Mouse (Mus musculus): ENCODE measurements around the gene Dpp6. TPM values are rescaled to one million over a fixed set of nuclear protein-coding genes. Genes with fewer than 3 reads are reported as not detected.

Gene Dpp6
- polyA plus RNA-seq, 1 experiment, result 0.01 TPM

GRCm38 (mm10) chr5:27200581-27201341, 383.8 kb downstream of the Dpp6 start:
- Histone ChIP-seq H3K27me3 (ENCODE audit: control insufficient read depth, insufficient read depth, insufficient read length) (no peaks in the 10 kb centered on the region), H3K4me3 (ENCODE audit: insufficient read depth, poor library complexity, severe bottlenecking) (no peak overlapping the region), H3K79me3 (ENCODE audit: low read depth) (no peaks in the 10 kb centered on the region), H3K79me2 (ENCODE audit: control insufficient read depth, insufficient read depth) (no peaks in the 10 kb centered on the region), H3K36me3 (ENCODE audit: control insufficient read depth, insufficient read depth) (no peaks in the 10 kb centered on the region), H3ac (ENCODE audit: control insufficient read depth, insufficient read length, low read depth) (no peak overlapping the region)
- no peak for TF ChIP-seq USF1 (IDR thresholded peaks at IDR 0.05; ENCODE audit: low read depth)
- TF ChIP-seq CTCF (IDR thresholded peaks at IDR 0.05; ENCODE audit: control insufficient read depth, insufficient read depth, insufficient read length), result no peak
- TF ChIP-seq FOSL1 (IDR thresholded peaks at IDR 0.05; ENCODE audit: insufficient read depth, low read length, poor library complexity, severe bottlenecking), result no peak
- TF ChIP-seq CEBPB (IDR thresholded peaks at IDR 0.05; ENCODE audit: low read depth), result no peak
- TF ChIP-seq MAX (IDR thresholded peaks at IDR 0.05), result no peak
- no peak for TF ChIP-seq MYOG (IDR thresholded peaks at IDR 0.05; ENCODE audit: control insufficient read depth, extremely low read depth, insufficient read length)
- TF ChIP-seq MYOD1 (IDR thresholded peaks at IDR 0.05; ENCODE audit: control insufficient read depth, insufficient read length, low read depth), result no peak

- TF ChIP-seq CTCF (IDR thresholded peaks at IDR 0.05; ENCODE audit: control insufficient read depth, insufficient read depth, insufficient read length) (no peak), CEBPB (IDR thresholded peaks at IDR 0.05; ENCODE audit: low read depth) (no peak), MAX (IDR thresholded peaks at IDR 0.05) (no peak), MYOD1 (IDR thresholded peaks at IDR 0.05; ENCODE audit: control insufficient read depth, insufficient read length, low read depth) (no peak), FOSL1 (IDR thresholded peaks at IDR 0.05; ENCODE audit: insufficient read depth, low read length, poor library complexity, severe bottlenecking) (no peak), USF1 (IDR thresholded peaks at IDR 0.05; ENCODE audit: low read depth) (no peak)
- no peak overlapping the region for H3ac ChIP-seq (ENCODE audit: control insufficient read depth, insufficient read length, low read depth)
- no peaks in the 10 kb centered on the region for H3K79me2 ChIP-seq (ENCODE audit: control insufficient read depth, insufficient read depth)
- H3K27me3 ChIP-seq (ENCODE audit: control insufficient read depth, insufficient read depth, insufficient read length), result no peaks in the 10 kb centered on the region
- H3K4me3 ChIP-seq (ENCODE audit: insufficient read depth, poor library complexity, severe bottlenecking), result no peak overlapping the region
- no peaks in the 10 kb centered on the region for H3K79me3 ChIP-seq (ENCODE audit: low read depth)
- H3K36me3 ChIP-seq (ENCODE audit: control insufficient read depth, insufficient read depth), result no peaks in the 10 kb centered on the region
Observed at GRCm38 (mm10) chr5:27203131-27203530, 386.1 kb downstream of the Dpp6 start.

GRCm38 (mm10) chr5:27204721-27205120, 387.7 kb downstream of the Dpp6 start:
- H3K36me3 ChIP-seq (ENCODE audit: control insufficient read depth, insufficient read depth), result no peaks in the 10 kb centered on the region
- no peaks in the 10 kb centered on the region for H3K79me2 ChIP-seq (ENCODE audit: control insufficient read depth, insufficient read depth)
- H3K27me3 ChIP-seq (ENCODE audit: control insufficient read depth, insufficient read depth, insufficient read length), result no peaks in the 10 kb centered on the region
- H3K79me3 ChIP-seq (ENCODE audit: low read depth), result no peaks in the 10 kb centered on the region
- TF ChIP-seq FOSL1 (IDR thresholded peaks at IDR 0.05; ENCODE audit: insufficient read depth, low read length, poor library complexity, severe bottlenecking), result no peak
- no peak for TF ChIP-seq MYOG (IDR thresholded peaks at IDR 0.05; ENCODE audit: control insufficient read depth, extremely low read depth, insufficient read length)
- no peak for TF ChIP-seq MAX (IDR thresholded peaks at IDR 0.05)
- TF ChIP-seq CEBPB (IDR thresholded peaks at IDR 0.05; ENCODE audit: low read depth), result no peak
- TF ChIP-seq MYOD1 (IDR thresholded peaks at IDR 0.05; ENCODE audit: control insufficient read depth, insufficient read length, low read depth), result no peak
- TF ChIP-seq USF1 (IDR thresholded peaks at IDR 0.05; ENCODE audit: low read depth), result no peak
- no peak for TF ChIP-seq CTCF (IDR thresholded peaks at IDR 0.05; ENCODE audit: control insufficient read depth, insufficient read depth, insufficient read length)
- H3ac ChIP-seq (ENCODE audit: control insufficient read depth, insufficient read length, low read depth), result no peak overlapping the region
- H3K4me3 ChIP-seq (ENCODE audit: insufficient read depth, poor library complexity, severe bottlenecking), result no peak overlapping the region

GRCm38 (mm10) chr5:27205754-27206153, 388.8 kb downstream of the Dpp6 start:
- TF ChIP-seq MAX (IDR thresholded peaks at IDR 0.05) (no peak), FOSL1 (IDR thresholded peaks at IDR 0.05; ENCODE audit: insufficient read depth, low read length, poor library complexity, severe bottlenecking) (no peak), CTCF (IDR thresholded peaks at IDR 0.05; ENCODE audit: control insufficient read depth, insufficient read depth, insufficient read length) (no peak), CEBPB (IDR thresholded peaks at IDR 0.05; ENCODE audit: low read depth) (no peak), MYOD1 (IDR thresholded peaks at IDR 0.05; ENCODE audit: control insufficient read depth, insufficient read length, low read depth) (no peak), USF1 (IDR thresholded peaks at IDR 0.05; ENCODE audit: low read depth) (no peak), MYOG (IDR thresholded peaks at IDR 0.05; ENCODE audit: control insufficient read depth, extremely low read depth, insufficient read length) (no peak)
- Histone ChIP-seq H3K36me3 (ENCODE audit: control insufficient read depth, insufficient read depth) (no peaks in the 10 kb centered on the region), H3K4me3 (ENCODE audit: insufficient read depth, poor library complexity, severe bottlenecking) (no peak overlapping the region), H3K27me3 (ENCODE audit: control insufficient read depth, insufficient read depth, insufficient read length) (no peaks in the 10 kb centered on the region), H3K79me3 (ENCODE audit: low read depth) (no peaks in the 10 kb centered on the region), H3K79me2 (ENCODE audit: control insufficient read depth, insufficient read depth) (no peaks in the 10 kb centered on the region), H3ac (ENCODE audit: control insufficient read depth, insufficient read length, low read depth) (no peak overlapping the region)

- Histone ChIP-seq H3K79me2 (ENCODE audit: control insufficient read depth, insufficient read depth) (no peaks in the 10 kb centered on the region), H3K4me3 (ENCODE audit: insufficient read depth, poor library complexity, severe bottlenecking) (no peak overlapping the region), H3K79me3 (ENCODE audit: low read depth) (no peaks in the 10 kb centered on the region), H3K36me3 (ENCODE audit: control insufficient read depth, insufficient read depth) (no peaks in the 10 kb centered on the region), H3ac (ENCODE audit: control insufficient read depth, insufficient read length, low read depth) (no peak overlapping the region), H3K27me3 (ENCODE audit: control insufficient read depth, insufficient read depth, insufficient read length) (no peaks in the 10 kb centered on the region)
- TF ChIP-seq MYOD1 (IDR thresholded peaks at IDR 0.05; ENCODE audit: control insufficient read depth, insufficient read length, low read depth) (no peak), MAX (IDR thresholded peaks at IDR 0.05) (no peak), CEBPB (IDR thresholded peaks at IDR 0.05; ENCODE audit: low read depth) (no peak), CTCF (IDR thresholded peaks at IDR 0.05; ENCODE audit: control insufficient read depth, insufficient read depth, insufficient read length) (no peak), FOSL1 (IDR thresholded peaks at IDR 0.05; ENCODE audit: insufficient read depth, low read length, poor library complexity, severe bottlenecking) (no peak), MYOG (IDR thresholded peaks at IDR 0.05; ENCODE audit: control insufficient read depth, extremely low read depth, insufficient read length) (no peak), USF1 (IDR thresholded peaks at IDR 0.05; ENCODE audit: low read depth) (no peak)
Observed at GRCm38 (mm10) chr5:27206213-27206612, 389.2 kb downstream of the Dpp6 start.

Measured in C2C12 (cell line).